Mouse (Mus musculus) thymus, postnatal 25 days (tissue): ENCODE results near the gene Ubl5.
A peak's percentile ranks its signal among the peaks of the same experiment; 100 is the strongest.

Source experiments
- DNase-seq: peaks from one replicate; pipeline ENCODE4 v3.0.0; 2022

The Ubl5 gene

DNA sequence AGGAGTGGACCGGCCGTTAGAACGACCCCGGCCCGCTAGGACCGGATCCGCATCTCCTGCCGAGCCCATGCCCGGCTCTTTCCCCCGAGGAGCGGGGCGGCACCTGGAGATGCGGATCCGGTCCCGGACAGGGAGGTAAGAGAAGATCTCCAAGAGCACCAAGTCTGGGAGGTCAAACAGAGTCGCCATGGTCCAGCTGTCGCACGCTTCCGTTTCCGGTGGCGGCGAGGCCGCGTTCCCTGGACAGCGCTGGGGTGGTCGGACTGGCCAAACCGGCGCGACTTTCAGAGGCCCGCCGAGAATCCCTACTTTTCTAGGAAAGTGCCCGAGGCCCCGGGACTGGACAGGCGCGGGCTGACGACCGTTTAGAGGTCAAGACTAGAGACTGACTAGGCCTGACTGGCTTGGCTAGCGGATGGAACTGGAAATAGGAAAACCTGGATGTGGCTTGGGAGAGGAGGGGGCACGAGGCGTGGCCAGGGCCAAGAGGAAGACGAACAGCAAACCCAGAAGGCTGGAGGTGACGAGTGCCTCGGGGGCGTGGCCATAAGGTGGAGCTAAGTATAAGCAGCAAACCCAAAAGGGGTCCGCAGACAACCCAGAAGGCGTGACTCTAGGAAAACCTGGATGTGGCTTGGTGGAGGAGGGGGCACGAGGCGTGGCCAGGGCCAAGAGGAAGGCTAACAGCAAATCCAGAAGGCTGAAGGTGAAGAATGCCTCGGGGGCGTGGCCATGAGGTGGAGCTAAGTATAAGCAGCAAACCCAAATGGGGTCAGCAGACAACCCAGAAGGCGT is at the start of gene Ubl5:
TSS of gene Ubl5 (plus strand) at position 778 of the 795 bp plus-strand sequence.
- peak; percentile 92 for DNase-seq

DNA sequence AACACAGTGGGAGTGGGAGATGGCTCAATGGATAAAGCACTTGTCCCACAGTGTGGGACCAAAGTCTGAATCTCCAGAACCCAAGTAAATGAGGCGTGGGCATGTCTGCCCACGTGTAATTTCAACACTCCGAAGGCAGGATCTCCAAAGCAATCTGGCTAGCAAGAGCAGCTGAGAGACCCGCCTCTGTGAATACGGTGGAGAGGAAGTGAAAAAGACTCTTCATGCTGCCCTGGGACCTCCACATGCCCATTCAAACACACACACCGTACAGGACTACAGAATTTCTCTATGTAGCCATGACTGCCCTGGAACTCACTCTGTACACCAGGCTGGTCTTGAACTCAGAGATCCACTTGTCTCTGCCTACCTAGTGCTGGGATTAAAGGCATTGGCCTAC is 41.4 kb upstream of the Ubl5 start:
- DNase-seq: no peak

DNA sequence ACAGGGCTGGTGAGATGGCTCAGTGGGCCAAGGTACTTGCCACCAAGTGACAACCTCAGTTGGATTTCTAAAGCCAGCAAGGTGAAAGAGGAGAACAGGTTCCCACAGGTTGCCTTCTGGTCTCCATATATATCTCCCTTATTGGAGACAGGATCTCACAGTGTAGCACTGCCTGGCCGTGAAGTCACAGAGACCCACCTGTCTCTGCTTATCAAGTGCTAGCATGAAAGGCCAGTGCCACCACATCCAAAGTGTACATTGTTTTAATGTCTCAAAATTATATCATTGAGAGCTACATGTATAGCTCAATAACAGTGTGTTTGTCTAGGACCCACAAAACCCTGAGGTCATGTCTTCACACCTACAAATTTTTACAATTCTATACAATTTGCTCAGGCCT is 36.4 kb upstream of the Ubl5 start:
- no peak for DNase-seq

DNA sequence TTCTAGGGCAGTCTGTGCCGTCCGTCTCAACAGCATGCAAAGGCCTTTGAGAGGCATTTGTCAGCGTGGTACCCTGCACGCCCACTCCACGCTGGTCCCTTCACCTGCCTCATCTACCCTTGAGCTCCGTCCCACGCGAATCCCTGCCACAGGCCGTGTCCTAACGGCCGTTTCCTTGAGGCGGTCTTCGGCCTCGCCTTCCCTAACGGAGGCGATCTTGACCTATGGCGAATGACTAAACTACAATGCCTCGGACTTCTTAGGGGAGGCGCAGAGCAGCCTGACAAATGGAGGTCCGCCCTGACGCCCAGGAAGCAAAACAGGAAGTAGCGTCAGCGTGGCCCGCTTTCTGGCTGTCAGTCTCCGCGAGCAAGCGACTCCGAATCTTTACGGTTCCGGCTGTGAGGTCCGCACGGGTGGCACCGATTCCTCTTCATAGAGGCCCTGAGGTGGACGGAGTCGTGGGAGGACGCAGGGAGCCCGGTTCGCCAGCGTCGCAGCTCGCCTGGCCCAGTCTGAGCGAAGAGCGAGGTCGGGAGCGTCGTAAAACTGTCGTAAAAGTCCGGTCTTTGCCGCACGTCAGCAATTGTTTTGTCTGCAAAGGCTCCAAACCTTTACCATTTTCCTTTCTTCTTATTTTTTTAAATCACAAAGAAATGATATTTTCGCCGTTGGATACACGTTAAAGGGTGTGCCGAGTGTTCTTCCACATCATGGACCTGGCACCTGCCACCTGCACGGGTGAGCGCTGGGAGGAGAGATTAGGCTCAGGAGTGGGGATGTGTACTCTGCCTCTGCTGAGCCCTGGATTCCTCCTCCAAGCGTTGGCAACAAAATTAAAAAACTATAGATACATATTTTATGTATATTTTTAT is 35.3 kb upstream of the Ubl5 start:
- peak; percentile 92 for DNase-seq

DNA sequence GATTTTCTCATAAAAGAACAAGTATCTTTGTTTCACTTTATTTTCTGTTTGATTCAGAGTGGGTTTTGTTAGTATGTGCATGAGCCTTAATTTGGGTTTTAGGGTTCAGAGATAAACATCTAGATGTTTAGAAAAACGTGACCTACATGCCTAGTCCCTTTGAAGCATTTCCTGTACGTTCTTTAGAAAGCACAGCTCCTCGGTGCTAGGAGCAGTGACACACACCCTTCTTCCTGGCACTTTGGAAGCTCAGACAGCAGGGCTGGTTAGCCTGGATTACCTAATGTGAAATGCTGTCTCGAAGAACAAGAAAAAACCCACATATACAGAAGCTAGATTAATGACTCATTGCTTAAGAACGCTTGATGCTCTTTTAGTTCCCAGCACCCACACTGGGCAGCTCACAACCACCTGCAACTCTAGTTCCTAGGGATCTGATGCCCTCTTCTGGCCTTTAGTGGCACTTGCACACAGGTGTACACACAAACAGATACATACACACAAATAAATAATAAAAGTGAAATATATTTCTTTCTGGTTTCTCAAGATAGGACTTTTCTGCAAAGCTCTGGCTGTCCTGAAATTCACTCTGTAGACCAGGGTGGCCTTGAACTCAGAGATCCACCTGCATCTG is 32.7 kb upstream of the Ubl5 start:
- DNase-seq: peak; percentile 26

DNA sequence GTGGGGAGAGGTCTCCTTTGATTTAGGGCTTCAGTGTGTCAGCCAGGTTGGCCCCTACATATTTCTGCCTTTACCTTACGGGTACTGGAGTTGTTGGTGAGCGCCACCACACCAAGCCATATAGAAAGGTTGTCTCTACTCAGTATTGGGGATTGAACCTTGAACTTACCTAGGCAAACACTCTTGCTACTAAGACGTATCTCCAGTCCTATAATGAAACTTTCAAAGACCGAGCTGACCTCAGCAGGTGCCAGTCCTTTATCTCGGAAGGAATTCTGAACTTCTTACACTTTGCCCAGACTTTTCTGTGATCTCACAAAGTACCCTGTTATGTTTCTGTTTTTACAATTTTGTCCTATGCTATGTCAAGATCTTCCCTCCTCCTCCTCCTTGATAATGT is 30.7 kb upstream of the Ubl5 start:
- DNase-seq: no peak

DNA sequence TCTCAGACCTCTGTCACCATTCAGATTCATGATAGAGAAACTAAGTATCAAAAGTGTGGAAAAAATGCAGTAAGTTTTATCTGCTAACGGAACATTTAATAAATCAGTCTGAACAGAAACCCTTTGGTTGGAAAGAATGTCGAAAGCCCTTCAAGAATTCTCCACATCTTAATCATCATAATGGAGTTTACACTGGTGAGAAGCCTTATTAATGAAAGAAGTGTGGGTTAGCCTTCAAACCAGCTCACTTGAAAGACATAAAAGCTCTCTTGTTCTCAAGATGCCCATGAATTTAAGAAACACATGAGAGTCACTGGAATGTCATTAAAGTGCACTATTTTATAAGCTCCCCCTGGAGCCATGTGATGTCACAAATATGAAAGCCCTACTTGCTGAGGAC is 26.0 kb upstream of the Ubl5 start:
- DNase-seq: no peak

DNA sequence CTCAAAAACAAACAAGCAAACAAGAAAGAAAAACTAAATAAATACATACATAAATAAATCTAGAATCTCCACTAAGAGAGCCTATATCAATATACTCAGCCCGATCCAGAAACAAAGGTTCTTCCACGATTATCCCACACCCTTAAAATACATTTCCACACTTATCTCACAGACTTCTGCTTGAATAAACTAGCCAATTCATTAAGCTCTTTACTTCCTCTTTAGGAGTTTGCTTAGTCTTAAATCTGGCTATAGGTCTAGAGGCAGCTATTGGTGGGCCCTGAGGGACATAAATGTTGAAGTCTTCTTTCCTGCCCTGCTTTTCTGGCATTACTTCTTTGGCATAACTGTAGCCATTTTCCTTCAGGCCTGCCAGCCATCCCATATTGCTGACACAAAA is 11.3 kb upstream of the Ubl5 start:
- no peak for DNase-seq

DNA sequence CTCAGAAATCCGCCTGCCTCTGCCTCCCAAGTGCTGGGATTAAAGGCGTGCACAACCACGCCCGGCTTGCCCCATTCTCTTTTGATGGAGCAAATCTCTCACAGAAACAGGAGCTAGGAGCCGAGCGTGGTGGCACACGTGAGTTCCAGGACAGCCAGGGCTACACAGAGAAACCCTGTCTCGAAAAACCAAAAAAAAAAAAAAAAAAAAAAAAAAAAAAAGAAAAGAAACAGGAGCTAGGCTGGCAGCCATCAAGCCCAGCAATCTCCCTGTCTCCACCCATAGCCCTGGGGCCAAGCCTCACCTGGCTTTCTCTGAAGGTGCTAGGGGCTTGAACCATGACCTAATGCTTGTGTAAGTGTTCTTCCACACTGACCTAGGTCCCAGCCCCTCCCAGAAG is 7.0 kb upstream of the Ubl5 start:
- peak; percentile 60 for DNase-seq

DNA sequence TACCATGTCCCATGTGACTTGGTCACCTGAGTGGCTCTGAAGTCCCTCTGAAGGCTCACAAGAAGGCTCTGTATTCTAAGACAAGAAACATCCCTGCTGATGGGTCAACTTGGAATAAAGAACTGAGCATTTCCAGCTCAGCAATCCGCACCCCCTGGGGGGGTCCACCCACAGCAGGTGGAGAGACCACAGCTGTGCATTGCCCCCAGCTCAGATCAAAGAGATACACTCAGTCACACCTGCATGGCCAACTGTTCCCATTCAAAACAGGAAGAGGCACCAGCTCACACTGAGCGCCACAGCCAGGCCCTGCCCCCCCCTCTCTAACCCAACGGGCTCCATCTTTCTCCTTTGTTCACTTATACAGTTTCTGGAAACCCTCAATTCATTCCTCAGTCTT is 6.4 kb upstream of the Ubl5 start:
- DNase-seq: peak; percentile 90

DNA sequence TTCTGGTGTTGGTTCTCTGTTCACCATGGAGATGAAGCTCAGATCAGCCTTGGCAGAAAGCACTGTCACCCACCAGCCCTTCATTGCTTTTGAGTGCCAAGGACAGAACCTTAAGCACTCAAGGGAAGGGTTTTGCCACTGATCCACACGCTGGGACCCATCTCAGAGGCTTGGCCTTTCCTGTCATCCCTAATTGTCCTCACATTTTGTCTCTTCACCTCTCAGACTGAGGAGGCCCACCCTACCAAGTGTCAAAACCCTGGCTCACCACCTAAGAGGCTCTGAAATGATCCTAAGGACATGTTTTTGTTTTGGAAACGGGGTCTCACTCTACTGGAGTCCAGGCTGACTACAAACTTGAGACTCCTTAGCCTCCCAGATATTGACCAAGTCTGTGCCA is 5.9 kb upstream of the Ubl5 start:
- DNase-seq: no peak

DNA sequence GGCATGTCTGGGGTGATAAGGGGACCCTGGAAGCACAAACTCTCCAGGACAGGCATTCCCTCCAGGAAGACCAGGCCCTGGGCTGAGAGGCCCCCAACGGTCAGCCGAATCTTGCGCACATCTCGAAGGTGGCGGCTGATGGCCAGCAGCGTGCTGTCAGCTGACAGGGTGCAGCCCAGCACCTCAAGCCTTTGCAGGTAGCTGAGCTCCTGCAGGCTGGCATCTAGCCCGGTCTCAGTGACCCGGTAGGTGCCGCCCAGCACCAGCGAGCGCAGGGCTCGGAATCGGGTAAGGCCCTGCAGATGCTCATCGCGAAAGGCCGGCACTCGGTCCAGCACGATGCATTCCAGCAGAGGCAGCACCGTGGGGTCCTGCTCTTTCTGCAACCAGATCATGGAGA is 4.1 kb upstream of the Ubl5 start:
- DNase-seq: peak; percentile 25

DNA sequence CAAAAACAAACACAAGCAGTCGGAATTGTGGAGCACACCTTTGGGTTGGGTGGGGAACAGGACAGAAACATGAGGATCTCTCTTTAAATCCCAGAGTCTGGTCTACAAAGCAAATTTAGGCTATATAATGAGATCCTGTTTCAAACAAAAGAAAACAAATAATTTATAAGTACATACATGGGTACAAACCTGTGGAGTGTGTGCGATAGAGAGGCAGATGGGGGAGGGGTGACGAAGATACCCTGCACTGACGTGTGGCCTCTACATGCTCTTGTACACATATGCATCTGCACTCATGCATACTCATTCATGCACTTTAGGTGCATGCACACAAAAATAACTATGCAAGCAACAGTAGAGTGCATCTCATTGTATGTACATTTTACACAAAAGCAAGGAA is 3.2 kb upstream of the Ubl5 start:
- peak; percentile 48 for DNase-seq

DNA sequence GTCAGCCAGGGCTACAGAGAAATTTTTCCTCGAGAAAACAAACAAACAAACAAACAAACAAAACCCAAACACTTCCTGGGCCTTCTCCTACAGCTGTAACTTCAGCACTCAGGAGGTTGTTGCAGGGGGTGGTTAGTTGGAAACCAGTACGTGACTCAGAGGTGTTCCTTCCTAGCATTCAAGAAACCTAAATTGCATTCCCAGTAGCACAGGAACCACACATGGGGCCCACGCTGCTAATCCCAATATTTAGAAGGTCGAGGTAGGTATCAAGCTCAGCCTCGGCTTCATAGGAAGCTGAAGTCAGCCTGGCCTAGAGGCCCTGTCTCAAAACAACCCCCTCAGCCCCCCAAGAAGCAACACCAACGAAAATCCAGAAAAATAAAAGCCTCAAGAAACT is 1.2 kb upstream of the Ubl5 start:
- DNase-seq: peak; percentile 56

DNA sequence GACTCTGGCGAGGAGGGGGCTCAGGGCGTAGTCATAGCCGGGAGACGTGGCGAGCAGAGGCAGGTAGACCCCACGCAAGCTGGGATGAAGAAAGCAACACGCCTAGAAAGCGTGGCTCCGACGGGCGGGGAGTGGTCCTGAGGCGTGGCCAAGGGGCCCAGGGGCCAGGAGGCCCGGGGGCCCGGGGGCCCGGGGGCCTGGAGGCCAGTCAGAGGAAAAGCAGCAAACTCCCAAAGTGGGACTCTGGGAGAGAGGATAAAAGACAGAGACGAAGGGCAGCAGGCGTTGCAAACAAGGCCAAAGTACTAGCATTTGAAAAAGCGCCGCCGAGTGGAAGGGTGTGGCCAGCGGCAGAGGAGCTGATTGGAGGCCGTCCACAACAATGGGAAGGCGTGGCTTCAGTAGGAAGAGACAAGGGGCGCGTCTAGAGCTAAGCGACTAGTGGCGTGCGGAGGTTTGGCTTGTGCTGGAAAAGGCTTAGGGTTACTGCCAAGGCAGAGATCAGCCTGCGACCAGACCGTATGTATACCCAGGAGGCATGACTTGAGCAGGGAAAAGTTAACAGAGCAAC is 303 bp downstream of the Ubl5 start:
- DNase-seq: peak; percentile 90

DNA sequence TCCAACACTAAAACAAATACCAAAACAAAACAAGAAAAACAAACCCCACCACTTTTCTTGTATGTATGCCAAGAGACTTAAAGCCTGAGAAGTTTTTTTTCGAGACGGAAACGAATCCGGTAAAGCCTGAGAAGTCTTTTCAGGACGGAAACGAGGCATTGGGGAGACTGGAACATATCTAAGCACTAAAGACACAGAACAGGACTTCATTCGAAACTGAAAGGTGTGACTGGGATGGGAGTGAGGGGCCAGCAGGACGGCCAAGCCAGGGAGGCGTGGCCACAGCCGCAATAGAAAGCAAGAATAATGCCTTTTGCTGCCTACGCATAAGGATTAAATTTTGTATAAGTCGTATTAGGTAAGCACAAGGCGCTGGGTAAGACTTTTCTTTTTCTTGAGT is 1.1 kb downstream of the Ubl5 start:
- peak; percentile 15 for DNase-seq

DNA sequence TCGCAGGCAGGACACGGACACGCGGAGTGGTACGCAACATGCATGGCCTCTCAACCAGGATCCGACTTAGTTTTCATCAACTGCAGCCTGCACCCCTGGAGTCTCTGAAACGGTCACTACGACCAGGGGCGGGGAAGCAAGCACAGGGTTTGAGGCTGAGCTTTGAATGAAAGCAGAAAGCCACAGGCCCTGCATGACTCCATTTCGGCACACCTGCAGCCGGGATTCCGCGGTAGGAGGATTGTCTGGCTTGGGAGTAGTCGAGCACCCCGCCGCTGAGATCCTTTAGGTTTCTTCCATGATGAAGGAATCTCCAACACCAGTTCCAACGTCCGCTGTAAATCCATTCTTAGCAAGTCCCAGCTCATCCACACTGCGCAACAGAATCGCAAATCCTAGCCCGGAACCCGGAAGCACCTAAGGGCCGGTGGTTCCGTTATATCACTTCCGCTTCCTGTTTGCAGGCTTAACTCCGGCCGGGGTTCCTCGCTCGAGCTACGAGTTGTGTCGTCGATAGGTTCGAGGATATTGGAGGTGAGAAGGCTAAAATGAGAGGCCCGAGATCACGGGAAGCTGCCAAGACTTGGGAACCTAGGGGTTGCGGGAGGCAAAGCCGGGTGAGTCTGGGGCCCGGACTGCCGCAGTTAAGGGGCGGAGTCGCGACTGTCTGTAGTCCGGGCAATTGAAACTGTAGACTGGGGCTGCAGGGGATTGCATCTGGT is 1.8 kb downstream of the Ubl5 start, which contains the start of gene Fbxl12:
TSS of gene Fbxl12 (minus strand) at position 408 of the 722 bp plus-strand sequence.
- DNase-seq: peak; percentile 73

DNA sequence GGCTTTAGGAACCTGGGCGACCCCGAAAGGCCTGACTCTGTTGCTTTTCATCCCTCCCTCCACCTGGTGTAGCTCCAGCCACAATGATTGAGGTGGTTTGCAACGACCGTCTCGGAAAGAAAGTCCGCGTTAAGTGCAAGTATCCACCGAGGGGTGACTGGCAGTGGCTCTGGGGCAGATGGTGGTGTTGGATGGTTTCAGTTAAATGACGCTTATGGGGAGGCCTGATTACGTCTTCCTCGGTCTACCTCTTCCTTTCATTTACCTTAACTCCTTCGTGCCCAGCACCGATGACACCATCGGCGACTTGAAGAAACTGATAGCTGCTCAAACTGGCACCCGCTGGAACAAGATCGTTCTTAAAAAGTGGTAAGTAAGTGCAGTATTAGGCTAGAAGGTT is 2.4 kb downstream of the Ubl5 start:
- DNase-seq: peak; percentile 25

DNA sequence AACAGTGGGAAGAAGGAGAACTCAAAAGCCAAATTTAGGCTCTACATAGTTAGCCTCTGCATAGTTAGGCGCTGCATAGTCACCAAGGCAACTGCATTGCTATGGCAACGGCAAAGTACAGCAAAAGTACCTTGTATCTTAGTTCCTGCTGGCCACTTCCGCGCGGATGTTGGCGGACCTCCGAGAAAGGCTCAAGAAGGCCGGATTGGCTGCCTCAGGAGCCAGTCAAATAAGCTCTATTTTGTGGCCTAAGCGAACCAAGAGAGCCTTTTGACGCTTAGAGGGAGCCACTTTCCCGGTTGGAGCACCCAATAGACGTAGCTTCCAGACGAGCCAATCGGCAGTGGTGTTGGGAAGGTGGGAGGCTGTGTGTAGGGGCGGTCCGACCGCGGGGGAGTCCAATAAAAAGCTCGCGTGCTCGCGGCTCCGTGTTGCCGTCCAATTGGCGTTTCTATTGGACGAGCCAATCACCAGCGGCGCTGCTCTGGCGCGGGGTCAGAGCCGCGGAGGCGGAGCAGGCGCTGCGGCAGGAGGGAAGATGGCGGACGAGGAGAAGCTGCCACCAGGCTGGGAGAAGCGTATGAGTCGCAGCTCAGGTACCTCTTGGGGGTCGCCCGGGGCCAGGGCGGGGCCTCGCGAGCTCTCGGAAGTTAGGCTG is 9.1 kb downstream of the Ubl5 start, which contains the start of gene Pin1:
TSS of gene Pin1 (plus strand) at position 494 of the 658 bp plus-strand sequence.
- peak; percentile 95 for DNase-seq

DNA sequence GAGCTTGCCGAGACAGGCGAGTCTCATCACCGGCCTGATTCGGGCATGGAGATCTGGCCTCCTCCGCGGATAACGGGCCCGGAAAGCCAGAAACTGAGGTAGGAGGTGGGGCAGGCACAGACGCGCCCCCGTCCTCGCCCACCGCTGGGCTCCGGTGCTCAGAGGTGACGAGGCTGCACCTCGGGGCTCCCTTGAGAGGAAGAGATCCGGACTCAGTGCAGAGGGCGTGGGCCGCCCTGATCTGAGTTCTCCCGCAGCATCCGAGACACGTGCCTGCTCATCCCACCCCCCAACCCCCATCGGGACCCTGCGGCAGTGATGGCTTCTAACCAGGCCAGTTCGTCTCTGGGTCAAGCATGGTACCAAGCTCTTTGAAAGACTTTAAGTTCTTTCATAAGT is 9.6 kb downstream of the Ubl5 start:
- DNase-seq: no peak

DNA sequence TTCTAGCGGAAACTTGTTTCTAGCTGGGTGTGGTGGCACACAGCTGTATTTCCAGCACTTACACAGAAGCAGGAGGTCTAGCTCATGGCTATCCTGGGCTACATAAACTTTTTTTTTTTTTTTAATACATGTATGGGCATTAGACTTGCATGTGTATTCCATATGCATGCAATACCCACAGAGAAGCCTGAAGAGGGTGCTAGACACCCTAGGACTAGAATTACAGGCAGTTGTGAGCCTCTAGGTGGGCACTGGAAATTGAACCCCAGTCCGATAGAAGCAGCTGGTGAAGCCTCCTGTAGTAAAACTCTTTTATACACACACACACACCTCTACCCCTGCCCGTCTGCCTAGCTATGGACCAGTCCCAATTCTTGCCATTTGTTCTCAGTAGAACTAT is 11.2 kb downstream of the Ubl5 start:
- no peak for DNase-seq

DNA sequence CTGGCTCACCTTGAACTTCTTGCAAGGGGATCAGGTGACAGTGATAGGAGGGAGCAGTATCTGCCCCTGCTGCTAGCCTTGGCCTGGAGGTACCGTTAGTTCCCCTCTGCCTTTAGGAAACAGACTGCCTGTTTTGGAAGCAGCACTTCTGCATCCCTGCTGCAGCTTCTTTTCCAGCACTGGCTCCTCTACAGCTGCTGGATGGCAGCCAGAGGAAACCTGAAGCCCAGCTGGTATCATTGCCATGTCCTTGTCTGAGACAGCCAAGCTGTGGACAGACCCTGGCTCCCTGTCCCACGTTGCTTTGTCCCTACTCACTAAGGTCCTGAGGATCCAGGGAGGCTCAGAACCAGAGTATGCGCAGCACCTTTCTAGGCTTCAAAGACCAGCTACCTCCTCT is 14.9 kb downstream of the Ubl5 start:
- DNase-seq: no peak
